Mouse (Mus musculus): ENCODE measurements at regions not wholly inside any gene's neighbourhood (a gene's known extent, or its start where the extent isn't known, plus 50 kb on each side); places are given as distances from the start of the nearest gene placed in this dataset.

GRCm38 (mm10) chr14:36414656-36415273 lies 320.0 kb downstream of the 4930474N05Rik start:
- intact Hi-C loops (cut with DNase I) = no loop called here
- no peak for DNase-seq (ENCODE audit: low spot score)

- intact Hi-C loops (cut with DNase I) = no loop called here
- no peak for DNase-seq (ENCODE audit: low spot score)
Observed at GRCm38 (mm10) chr14:36414180-36414579, 319.5 kb downstream of the 4930474N05Rik start.
